Mouse (Mus musculus) bone marrow, adult 2 months (tissue): ENCODE results near the gene Adap1.

ENCODE experiments used
- CTCF ChIP-seq: fragments of 200-500 bp; IDR thresholded peaks from 2 replicates; pipeline ENCODE4 v1.5.1; 2011; ENCODE audit warnings: low read length, control low read depth; ENCODE audit not compliant: control insufficient read depth, insufficient read depth
- POLR2A ChIP-seq: fragments of 200-500 bp; IDR thresholded peaks from 2 replicates; pipeline ENCODE4 v1.6.1; 2011; ENCODE audit warnings: low read depth, mild to moderate bottlenecking, control low read depth, low read length, borderline replicate concordance; ENCODE audit not compliant: control insufficient read depth

DNA sequence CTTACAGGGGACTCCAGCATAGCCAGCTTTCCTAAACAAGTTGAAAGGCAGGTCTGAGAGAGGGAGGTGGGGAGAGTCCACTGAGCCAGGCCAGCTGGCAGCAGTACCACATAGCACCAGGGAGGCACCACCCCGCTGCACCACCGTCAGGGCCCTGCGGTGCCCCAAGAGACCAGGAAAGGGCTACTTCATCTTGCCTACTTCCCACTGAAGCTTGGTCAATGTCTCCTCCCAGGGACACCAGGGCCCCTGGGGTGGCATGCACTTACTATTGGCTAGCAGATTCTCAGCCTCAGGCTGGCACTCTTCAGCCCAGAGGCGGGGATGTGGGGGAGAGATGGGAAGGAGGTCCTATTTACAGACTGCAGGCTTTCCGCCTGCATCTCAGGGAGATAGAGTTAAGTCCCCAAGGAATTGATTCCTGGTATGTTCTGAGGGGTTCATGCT lies 1.4 kb downstream of the Adap1 start:
- TF ChIP-seq POLR2A = no peak; the same call in 1 of the 2 replicates
- TF ChIP-seq CTCF = no peak
